Mouse (Mus musculus) urinary bladder, postnatal 4 days (tissue): ENCODE data around the gene Rtcb.

ENCODE experiments used
- DNase-seq, 2 experiments: peaks; one replicate each; pipeline ENCODE4 v3.0.0; 2021 to 2022; ENCODE audit warnings: low spot score in 2 of 2

Rtcb gene

DNA sequence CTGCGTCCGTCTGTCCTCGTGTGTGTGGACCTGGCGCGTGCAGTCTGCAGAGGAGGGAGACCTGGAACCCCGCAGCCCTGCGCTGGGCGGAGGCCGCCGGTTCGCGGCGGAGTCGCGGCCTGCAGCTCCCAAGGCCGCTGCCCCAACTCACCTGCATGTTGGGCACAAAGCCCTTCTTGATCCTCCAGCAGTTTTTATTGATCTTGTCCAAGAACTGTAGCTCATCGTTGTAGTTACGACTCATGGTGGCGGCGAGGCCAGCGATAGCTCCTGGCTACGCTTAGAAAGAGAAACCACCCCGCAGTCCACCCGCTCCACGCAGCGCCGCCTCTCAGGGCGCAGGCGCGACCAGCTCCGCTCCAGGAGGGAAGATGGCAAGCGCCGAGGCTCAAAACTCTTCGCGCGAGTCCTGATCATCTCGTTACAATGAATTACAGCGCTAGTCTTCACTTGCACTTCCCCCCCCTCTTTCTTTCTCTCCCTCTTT is at the start of gene Rtcb:
Gene Rtcb, minus strand, starts transcription at position 360 of the 487 bp plus-strand sequence.
- peak; percentile 92 to 99 for DNase-seq

DNA sequence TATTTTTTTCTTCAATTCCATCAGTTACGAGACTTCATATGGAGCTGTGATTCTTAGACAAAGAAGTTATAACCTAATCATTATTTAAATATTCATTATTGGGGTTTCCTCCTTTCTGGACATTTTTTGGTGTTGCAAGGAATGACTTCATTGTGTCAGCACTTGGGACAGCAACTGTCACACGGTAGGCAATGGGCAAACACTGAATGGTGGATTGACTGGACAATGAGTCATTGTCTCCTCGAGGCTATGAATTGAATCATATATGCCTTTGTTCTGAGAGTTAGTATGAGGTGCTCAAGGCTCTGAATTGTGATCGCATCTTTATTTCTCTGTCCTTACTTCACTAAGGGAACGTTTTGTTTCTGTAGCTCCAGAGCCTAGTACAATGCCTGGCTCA is 48.8 kb upstream of the Rtcb start:
- no peak for DNase-seq

DNA sequence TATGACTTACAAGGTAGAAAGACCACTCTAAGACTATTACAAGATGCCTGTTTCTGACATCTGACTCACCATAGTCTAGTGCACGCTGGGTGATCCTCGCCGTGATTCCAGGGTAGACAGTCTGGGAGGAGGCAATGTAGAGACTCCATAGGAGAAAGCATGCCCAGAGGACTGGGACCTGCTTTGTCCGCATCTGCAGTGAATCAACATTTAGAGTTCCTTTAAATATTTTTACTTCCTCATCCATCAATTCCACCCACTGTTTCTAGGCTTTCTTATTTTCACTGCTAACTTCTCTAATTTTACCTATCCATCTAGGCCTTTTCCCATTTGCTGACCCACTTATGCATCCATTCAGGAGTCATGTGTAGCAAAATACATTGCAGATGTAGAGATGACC is 42.8 kb upstream of the Rtcb start:
- no peak for DNase-seq

DNA sequence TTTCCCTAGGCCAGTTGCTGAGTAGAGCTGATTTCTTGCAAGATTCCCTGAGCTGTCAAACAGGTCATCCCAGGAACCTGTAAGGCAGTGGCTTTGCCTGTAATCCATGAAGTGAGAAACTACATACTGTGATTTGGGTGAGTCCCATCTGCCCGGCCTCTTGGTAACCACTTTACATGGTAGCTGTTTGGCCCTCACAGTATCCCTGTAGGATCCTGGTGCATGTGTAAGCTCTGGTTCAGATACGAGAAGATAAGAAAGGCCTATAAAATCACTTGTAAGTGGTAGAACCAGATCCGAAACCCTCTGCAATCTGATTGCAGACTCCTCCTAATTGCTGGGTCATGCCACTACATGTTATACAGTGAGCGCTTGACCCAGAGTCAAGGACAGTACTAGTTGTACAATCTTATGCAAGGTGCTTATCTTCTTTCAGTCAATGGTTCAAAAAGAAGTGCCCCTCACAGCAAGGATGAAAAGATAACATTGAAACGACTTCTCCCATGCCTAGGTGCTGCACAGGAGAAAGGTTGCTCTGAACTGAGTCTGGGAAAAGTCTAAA is 37.0 kb upstream of the Rtcb start:
- DNase-seq: no peak

DNA sequence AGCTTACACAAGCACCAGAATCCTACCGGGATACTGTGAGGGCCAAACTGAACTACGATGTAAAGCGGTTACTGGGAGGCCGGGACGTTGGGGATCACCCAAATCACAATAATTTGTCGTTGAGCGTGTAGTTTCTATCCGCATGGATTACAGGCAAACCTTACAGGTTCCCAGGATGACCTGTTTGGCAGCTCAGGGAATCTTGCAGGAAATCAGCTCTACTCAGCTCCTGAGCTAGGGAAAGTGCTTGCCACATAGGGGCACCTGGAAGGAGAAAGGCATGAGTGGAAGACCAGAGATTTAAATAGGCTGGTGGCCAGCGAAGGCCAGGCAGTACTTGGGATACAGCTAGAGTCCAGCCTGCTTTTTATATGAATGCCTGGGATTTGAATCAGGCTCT is 36.2 kb upstream of the Rtcb start:
- no peak for DNase-seq

DNA sequence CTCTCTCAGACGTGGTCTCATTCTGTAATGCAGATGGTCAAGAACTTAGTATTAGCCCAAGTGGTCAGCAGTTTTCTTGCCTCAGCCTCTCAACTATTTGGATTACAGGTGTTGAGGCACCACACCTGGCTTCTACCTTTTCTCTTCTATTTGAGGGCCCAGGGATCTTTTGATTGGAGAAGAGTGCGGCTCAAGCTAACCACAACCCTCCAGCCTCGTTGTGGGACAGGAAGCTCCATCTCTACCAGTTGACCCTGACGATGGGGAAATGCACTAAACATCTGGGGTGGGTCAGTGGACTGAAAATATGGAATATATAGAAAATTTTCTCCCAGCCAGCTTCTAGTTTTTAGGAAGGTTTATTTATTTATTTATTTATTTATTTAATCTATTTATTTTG is 34.8 kb upstream of the Rtcb start:
- DNase-seq: no peak

DNA sequence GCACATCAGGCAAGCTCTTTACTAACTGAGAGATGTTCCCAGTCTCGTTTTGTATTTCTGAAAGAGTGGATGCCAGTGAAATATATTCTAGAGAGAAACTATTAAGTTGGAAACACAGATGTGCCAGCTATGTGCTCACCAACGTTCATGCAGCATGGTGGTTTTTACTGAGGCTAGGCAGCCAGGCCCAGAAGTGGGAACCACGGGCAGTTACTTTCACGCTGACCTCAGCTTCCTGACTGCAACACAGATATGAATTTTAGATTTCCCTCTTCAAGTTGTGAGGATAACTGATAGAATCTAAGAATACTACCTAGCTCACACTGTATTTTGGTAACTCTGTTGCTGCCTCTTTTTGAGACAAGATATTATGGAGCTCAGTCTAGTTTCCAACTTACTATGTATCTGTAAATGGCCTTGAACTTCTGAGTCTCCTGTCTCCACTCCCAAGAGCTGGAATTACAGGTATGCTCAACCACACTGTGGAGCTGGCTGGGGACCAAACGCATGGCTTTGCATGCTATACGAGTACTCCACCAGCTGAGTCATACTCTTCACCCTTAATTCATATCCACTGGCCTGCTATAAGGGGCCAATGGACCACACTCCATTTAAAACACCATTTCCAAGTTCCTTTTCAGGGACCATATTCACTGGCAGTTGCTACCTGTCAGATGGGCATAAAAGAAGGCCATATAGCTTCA is 31.9 kb upstream of the Rtcb start:
- DNase-seq: no peak

DNA sequence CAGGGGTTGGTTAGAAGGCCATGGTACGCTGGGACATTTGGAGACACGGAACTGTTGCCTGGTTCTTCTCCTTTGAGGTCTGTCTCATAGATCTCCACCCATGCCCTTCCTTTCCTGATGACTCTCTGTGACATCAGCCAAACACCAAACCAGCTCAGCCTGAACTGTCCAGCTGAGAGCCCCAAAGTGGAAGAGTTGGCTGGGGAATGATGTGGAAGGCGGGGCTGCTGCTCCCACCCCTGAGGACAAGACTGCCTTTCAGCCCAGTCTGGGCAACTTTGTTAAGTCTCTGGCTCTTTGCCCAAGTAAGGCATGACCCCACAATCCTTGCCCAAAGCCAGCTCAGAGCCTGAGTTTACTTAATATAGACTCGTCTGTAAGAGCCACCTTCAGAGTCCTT is 15.3 kb upstream of the Rtcb start:
- no peak for DNase-seq

DNA sequence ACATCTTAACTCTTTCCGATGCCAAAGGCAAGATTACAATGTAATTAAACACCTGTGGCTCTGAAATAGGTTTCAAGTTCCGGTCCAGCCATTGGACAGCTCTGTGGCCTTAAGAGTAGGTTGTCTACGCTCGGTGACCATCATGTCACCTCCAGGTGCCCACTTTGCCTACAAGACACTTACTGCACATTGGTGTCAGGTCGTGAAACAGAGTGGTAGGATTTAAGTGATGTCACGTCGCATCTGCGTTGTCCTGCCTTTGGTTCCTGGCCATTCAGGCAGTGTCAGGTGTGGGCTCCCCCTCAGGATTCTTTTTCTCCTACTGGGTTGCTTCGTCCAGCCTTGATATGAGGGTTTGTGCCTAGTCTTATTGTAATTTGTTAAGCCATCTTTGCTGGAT is 14.2 kb upstream of the Rtcb start:
- no peak for DNase-seq

DNA sequence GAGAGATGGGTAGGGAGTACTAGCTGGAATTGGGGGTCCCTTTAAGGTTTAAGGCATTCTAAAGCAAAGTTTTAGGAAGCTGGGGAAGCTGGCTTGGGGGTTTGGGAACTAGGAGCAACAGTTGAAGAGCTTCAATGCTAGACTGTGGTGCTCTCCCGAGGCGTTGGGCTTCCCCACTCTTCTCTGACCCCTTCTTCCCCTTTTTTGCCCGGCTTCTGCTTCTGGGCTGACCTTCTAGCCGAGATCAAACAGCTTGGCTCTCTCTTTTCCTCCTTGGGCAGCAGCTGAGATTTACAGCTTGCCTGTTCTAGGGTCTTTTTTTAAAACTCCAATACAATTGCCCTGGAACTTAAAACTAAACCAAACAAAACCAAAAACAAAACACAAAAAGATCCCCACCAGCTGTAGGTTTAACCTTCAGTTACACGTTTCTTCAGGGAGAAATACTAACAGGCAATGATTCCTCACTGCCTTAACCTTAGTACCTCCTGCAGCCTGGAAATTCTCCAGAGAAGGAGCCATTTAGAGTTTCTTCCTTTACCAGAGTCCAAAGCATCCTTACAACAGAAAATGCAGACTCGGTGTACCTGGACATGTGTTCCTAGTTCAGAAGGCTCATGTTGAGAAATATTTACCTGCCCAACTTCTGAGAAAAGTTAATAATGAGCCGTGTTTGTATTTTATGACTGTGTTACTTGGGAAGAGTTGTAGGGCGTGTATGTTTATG is 12.4 kb upstream of the Rtcb start:
- DNase-seq: no peak

DNA sequence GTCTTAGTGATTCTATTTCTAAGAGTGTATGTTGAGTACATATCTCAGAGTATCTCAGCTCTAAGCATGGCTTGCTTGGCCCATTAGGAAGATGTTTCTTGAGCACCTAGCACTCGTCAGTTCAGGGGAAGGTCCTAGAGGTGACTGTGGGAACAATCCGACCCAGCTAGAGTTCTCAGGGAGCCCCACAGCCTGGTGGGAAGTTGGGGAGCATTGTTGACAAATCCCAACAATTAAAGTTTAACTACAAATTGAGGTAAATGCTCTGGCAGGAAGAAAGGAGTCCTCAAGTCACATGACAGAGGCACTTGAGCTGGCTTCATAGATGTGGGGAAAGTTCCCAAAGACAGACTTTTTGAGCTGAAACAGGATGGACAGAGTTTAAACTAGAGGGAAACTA is 11.1 kb upstream of the Rtcb start:
- DNase-seq: no peak

DNA sequence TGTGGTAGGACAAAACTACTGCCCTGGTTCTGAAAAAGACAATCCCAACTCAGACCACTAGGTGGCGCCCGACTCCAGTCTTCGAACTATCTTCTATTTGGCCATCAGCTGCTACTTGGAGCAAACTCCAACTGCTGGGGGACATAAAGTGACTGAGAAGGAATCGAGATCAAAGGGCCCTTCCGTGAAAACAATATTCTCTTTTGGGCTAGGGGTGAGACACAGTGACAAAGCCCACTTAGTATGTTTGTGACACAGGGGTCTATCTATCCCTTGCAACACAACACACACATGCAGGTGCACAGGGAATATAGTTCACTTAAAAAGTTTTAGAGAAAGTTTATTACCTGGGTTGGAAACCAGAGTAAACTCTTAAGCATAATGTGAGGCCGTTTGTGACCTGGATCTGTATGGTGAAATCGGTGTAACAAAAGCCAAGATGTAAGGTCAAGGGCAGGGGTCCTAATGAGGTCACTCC is 10.6 kb upstream of the Rtcb start:
- DNase-seq: peak; percentile 61 to 82

DNA sequence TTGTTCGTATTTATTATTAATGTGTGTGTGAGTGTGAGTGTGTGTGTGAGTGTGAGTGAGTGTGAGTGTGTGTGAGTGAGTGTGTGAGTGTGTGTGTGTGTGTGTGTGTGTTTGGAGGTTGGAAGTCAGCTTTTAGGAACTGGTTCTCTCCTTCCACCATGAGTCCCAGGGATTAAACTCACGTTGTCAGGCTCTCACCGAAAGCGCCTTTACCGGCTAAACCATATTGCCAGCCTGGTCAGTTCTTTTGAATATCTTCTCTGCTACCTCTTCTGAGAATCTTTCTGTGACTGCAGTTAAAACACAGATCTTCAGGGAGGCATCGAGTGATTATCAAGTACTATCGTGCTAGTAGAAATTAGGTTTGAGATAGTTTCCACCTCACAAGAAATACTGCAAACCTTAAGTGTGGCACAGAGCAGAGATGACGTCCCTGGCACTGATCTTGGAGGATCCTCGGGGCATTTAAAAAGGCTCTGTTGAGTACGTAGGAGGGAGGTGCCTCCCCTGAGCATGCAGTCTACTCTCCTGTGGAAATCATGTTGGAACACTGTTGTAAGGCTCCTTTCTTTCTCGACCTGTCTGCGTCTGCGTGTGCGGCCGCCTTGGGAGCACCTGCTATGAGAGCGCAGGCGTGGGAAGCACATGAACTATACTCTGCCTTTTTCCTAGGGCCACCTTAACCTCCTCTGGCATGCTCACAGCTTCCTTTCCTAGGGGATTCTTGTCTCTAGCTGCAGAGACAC is 10.0 kb upstream of the Rtcb start:
- no peak for DNase-seq

DNA sequence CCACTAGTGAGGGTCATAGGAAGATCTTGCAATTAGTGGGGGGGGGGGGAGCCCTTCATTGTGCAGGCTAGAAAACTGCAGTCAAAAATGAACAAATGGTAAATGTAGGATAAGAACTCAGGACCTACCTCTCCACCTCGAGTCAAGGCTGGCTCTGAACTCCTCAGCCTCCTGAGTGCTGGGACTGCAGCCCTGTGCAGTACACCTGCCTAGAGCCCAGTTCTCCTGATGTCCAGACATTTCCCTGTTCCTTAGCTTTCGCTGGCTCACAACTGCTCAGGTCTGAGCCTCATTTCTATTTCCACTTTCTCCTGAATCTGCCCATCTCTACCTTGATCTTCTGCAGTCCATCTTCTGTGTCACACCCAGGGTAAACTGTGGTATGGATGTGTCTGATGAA is 8.9 kb upstream of the Rtcb start:
- no peak for DNase-seq

DNA sequence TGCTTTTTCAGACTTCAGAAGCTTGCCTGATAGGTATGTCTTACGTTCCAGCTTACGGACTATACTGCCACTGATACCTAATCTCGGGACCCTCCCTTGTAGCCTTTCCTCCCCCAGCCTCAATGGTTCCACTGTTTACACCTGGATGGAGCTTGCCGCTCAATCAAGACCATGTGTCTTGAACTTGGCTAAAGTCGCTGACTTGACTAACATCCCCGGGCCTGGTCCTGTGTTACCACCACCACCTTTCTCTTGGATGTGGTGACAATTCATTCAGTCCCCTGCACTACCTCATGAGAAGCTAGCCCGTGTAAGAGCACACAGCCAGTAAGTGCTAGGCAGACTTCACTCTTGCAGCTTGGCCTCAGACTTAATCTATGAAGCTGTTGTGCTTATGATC is 6.7 kb upstream of the Rtcb start:
- DNase-seq: no peak

DNA sequence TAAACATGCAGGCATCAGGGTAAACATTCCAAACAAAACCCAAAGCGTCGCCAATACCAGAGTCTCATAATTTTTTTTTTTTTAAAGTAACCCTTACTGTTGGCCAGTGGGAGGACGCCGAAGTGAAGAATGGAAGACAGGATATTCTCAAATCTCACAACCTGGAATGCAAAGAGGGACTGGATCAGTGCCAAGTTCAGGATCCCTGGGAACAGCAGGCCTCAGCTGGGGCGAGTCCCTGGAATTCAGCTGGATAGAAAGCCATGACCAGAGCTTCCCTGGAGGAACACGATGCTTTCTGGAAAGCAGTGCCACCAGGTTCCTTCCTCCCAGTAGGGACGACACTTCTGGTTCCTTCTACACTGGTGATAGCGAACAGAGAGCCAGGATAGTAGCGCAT is 5.3 kb upstream of the Rtcb start:
- peak in 1 of 2 experiments; percentile 26 for DNase-seq

DNA sequence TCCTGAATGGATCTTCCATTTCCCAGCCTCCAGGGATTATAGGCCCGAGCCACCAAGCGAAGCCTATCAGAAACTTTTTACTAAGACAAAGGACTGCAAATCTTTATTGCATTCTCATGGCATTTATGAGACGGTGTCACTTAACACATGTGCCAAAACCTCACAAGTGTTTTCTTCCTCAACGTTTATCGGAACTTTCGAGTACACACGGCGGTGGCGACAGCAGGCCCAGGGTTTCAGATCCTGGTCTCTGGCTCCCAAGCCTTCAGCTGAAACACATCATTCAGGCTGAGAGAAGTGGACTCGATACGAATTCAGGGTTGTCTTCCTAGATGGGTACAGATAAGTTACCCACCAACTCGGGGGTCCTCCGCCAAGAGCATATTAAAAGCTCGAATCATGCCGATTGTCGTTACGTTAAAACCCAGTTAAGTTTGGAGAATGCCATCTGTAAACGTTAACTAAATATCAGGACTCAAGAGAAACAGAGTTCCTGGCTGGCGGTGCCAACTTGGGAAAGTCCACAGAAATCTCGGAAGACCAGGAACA is 678 bp downstream of the Rtcb start:
- DNase-seq: no peak

DNA sequence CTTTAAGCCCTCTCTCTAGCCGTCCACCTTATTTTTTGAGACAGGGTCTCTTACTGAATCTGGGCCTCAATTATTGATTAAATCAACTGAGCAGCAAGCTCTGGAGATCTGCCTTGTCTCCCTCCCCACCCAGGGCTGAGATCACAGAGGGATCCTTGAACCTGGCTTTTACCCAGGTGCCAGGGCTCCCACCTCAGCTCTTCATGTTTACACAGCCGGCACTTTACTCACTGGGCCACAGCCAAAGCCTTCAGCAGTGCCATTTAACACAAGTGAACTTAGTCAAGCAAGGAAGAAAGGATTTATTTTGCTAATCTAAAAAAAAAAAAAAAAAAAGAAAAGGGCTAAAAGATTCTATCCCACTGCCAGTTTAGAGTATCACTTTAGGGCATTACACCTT is 3.2 kb downstream of the Rtcb start:
- DNase-seq: no peak

DNA sequence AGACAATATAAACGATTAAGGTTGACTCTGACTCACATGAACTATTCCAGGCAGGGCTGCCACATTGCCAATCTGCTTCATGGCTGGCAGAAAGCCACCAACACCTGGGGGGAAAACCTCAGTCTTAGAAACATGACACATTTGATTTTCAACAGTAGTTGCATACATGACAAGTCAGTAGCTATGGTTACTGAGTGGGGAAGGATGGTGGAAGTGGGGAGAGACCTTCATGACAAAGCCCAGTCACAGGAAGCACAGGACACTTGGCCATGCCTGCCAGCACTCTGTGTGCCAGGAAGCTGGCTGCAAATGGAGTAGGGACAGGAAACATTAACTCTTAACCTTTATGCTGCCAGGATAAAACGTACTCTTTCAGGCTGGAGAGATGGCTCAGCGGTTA is 4.2 kb downstream of the Rtcb start:
- no peak for DNase-seq

DNA sequence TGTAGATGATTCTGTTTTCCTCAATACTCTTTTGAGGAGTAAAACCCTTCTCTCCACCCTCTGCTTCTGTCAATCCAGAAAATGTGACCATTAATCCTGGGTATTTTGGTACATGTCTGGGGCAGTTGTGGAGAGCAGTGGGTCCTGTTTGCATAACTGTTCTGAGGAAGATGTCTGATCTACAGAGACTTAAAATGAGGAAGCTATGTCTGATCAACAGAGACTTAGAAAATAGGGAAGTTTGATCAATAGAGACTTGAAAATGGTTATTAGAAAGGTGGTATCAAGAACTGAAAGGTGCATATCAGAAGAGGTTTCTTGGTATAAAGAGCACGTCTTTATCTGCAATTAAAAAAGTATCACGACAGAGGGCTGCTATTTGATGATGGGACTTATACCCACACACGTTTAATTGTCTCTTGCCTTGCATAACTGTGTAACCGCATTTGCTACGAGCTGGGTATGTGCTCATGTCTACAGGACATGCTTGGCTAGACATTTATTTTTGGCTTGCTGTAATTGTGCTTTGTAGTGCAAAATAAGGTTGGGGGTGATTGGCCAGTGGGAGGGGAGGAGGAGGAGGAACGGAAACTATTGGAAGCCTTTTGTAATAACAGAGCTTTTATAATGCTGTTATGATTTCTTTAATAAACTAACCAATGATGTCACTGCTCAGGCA is 5.7 kb downstream of the Rtcb start:
- DNase-seq: no peak

DNA sequence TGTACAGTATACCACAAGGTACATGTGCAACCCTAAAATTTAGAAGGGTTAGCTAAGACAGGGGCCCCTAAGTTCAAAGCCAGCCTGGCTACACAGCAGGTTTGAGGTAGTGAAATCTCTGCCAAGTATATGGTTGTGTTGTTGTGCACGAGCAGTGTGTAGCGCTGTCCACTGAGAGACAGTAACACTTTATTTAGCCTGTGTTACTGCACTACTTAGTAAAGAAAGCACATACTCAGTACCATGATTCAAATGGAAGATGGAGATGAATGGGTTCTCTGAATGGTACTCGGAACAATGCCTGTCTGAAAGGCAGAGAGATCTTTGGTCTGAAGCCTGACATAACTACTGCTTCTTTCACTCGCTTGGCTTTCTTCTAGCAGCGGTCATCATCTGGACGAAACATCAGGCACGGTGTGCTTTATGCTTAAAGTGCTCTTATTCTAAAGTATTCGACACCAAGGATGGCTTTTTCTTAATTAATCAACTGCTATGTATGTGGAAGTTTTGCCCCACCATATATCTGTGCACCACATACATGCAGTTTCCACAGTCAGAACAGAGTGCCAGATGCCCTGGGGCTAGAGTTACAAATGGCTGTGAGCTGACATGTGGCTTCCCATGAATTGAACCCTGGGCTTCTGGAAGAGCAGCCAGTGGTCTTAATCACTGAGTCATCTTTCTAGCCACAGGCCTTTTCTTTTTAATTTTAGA is 9.0 kb downstream of the Rtcb start:
- DNase-seq: no peak
